Mouse (Mus musculus): ENCODE results near the gene Ppox. TPM values are rescaled to one million over a fixed set of nuclear protein-coding genes. Genes with fewer than 3 reads are reported as not detected.
"Not testable (repeated sequence)": the region's sequence is repeated elsewhere in the genome, so short reads cannot be mapped to it uniquely, and the experiment has no call there.

The Ppox gene
- polyA plus RNA-seq, 1 experiment from 2014 or later, result 65.0 TPM

DNA sequence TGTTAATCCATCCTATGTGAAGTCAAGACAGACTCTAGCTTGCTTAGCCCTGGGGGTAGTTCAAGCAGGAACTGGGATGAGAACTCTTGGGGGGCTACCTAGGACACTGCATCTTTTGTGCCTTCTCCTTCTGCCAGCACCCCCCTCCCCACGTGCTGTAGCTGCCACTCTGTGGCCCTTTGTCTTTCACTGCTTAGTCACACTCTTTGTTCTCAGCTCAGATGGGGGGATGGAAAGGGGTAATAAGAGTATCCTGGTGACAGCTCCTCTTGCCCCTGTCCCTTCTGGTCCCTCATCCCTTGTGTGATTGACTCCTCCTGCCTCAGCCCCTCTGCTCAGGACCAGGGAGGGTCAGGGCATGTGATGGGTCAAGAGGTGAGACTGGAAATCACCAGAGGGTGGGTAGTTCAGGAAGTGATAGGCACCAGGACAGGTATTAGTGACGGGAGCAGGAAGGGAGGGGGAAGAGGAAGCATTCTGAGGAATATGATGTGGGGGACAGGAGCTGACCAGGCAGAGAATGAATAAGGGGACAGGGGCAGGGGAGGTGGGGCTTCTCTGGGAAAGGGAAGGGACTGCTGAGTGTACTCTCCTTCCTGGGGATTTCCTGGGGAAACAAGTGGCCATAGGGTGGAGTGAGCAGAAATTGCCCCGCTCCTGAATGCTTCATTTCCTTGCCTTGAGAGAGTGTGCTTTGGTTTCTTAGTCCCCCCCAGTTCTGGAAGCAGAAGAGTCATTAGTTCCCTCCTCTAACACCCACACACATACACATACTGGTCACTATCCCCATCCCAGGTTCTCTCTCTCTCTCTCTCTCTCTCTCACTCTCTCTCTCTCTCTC lies 32.4 kb downstream of the Ppox start:
- ATAC-seq (ENCODE audit: insufficient number of reproducible peaks, low FRiP score, low TSS enrichment, low read depth) (no peak), DNase-seq (ENCODE audit: low spot score) (no peak)
- Histone ChIP-seq H3K9me3 (ENCODE audit: control insufficient read depth, low read length) (no peaks in the 10 kb centered on the region), H3K27me3 (ENCODE audit: control insufficient read depth, insufficient read depth, low read length) (no peaks in the 10 kb centered on the region), H3K36me3 (ENCODE audit: control insufficient read depth, insufficient read depth, low read length) (peaks cover 4% of the 10 kb centered on the region; the same call in 1 of the 2 replicates), H3K4me1 (ENCODE audit: control insufficient read depth, insufficient read depth, low read length) (peaks cover 35% of the 10 kb centered on the region), H3K27ac (replicated peaks; ENCODE audit: low read depth, low read length) (peak overlapping the region; percentile 74), H3K4me2 (ENCODE audit: low read depth, severe bottlenecking) (no peak overlapping the region), H3K4me3 (ENCODE audit: low read depth, low read length) (no peak overlapping the region), H3K9ac (ENCODE audit: low read length) (peak overlapping the region; percentile 30; the same call in 1 of the 2 replicates)
- 33% methylated on average over 3 of the region's 3 CpGs for WGBS

DNA sequence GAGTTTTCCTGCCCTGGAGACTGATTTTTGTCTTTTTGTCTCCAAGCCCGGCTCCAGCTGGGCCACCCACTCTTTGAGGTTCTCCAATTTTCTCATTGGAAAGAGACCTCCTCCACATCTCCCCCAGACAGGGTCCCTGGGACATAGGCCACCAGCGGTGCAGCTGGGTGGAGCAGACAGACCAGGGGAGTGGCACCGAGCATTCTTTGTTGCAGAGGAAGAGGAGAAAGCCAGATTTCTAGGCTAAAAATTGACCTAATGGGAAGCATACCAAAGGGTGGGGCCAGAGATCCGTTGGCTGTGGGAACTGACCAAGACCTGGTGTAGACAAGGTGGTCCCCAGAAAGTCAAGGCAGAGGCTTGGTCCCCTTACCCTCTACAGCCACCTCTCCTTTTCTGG lies 33.1 kb downstream of the Ppox start:
- peaks cover 4% of the 10 kb centered on the region; the same call in 1 of the 2 replicates for H3K36me3 ChIP-seq (ENCODE audit: control insufficient read depth, insufficient read depth, low read length)
- H3K4me3 ChIP-seq (ENCODE audit: low read depth, low read length), result peak overlapping the region; percentile 75; the same call in 1 of the 2 replicates
- H3K4me1 ChIP-seq (ENCODE audit: control insufficient read depth, insufficient read depth, low read length), result peaks cover 35% of the 10 kb centered on the region
- H3K9me3 ChIP-seq (ENCODE audit: control insufficient read depth, low read length), result no peaks in the 10 kb centered on the region
- DNase-seq (ENCODE audit: low spot score) (no peak), ATAC-seq (ENCODE audit: insufficient number of reproducible peaks, low FRiP score, low TSS enrichment, low read depth) (no peak)
- peak overlapping the region; percentile 30; the same call in 1 of the 2 replicates for H3K9ac ChIP-seq (ENCODE audit: low read length)
- WGBS, result 37% methylated on average over 4 of the region's 4 CpGs
- H3K27me3 ChIP-seq (ENCODE audit: control insufficient read depth, insufficient read depth, low read length), result no peaks in the 10 kb centered on the region
- H3K4me2 ChIP-seq (ENCODE audit: low read depth, severe bottlenecking), result peak overlapping the region; percentile 56
- peak overlapping the region; percentile 74 for H3K27ac ChIP-seq (replicated peaks; ENCODE audit: low read depth, low read length)

- no peak for ATAC-seq (ENCODE audit: insufficient number of reproducible peaks, low FRiP score, low TSS enrichment, low read depth)
Measured at GRCm38 (mm10) chr1:171247453-171247841, 33.5 kb downstream of the Ppox start.

DNA sequence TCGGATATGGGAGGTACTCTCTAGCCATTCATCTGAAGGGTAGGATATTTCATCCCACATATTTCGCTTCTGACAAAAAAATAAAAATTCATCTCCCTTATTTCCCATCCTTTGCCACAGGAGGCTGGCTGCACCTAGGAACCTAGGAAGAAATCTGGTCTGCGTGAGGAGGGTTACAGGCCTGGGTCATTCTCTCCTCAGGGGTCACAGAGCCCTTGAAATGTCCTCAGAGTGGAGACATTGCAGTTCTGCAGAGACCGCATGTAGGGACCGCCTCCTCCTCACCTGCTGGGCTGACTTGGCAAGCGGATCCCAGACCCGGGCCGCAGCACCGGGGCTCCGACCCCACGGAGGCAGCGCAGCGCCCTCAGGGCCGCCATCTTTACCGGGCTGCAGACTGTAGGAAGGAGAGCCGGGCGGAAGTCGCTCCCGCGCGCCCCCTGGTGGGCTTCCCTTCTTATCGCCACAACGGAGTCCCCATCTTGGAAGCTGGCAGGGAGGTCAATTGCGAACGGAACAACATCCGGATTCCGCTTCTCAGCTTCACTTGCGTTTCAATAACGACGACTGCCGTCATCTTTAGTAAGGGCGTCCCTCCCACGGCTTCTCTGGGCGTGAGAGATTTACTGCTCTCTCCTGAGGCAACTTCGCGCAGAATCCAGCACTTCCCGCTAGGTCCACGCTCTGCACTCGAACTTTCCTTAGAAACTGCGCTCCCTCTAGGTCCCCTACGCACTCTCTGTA lies 34.1 kb downstream of the Ppox start:
- Histone ChIP-seq H3K27ac (replicated peaks; ENCODE audit: low read depth, low read length) (peak overlapping the region; percentile 74), H3K36me3 (ENCODE audit: control insufficient read depth, insufficient read depth, low read length) (peaks cover 6% of the 10 kb centered on the region; the same call in 1 of the 2 replicates), H3K4me1 (ENCODE audit: control insufficient read depth, insufficient read depth, low read length) (peaks cover 27% of the 10 kb centered on the region), H3K4me2 (ENCODE audit: low read depth, severe bottlenecking) (peak overlapping the region; percentile 69), H3K27me3 (ENCODE audit: control insufficient read depth, insufficient read depth, low read length) (no peaks in the 10 kb centered on the region), H3K9ac (ENCODE audit: low read length) (peak overlapping the region; percentile 88), H3K4me3 (ENCODE audit: low read depth, low read length) (peak overlapping the region; percentile 75), H3K9me3 (ENCODE audit: control insufficient read depth, low read length) (no peaks in the 10 kb centered on the region)
- ATAC-seq (ENCODE audit: insufficient number of reproducible peaks, low FRiP score, low TSS enrichment, low read depth) (peak; percentile 88), DNase-seq (ENCODE audit: low spot score) (peak; percentile 98)
- under 1% methylated on average over 41 of the region's 41 CpGs for WGBS

More at GRCm38 (mm10) chr1:171247453-171247841, 33.5 kb downstream of the Ppox start:
- H3K4me1 ChIP-seq (ENCODE audit: control insufficient read depth, insufficient read depth, low read length), result peaks cover 31% of the 10 kb centered on the region
- peak overlapping the region; percentile 51 for H3K9ac ChIP-seq (ENCODE audit: low read length)
- 9% methylated on average over 13 of the region's 13 CpGs for WGBS
- DNase-seq (ENCODE audit: low spot score), result no peak
- peak overlapping the region; percentile 74 for H3K27ac ChIP-seq (replicated peaks; ENCODE audit: low read depth, low read length)
- H3K36me3 ChIP-seq (ENCODE audit: control insufficient read depth, insufficient read depth, low read length), result peaks cover 6% of the 10 kb centered on the region; the same call in 1 of the 2 replicates
- H3K4me3 ChIP-seq (ENCODE audit: low read depth, low read length), result peak overlapping the region; percentile 75
- H3K9me3 ChIP-seq (ENCODE audit: control insufficient read depth, low read length), result no peaks in the 10 kb centered on the region
- no peaks in the 10 kb centered on the region for H3K27me3 ChIP-seq (ENCODE audit: control insufficient read depth, insufficient read depth, low read length)
- peak overlapping the region; percentile 56 for H3K4me2 ChIP-seq (ENCODE audit: low read depth, severe bottlenecking)

- Histone ChIP-seq H3K4me2 (ENCODE audit: low read depth, severe bottlenecking) (no peak overlapping the region; the same call in 1 of the 2 replicates), H3K9ac (ENCODE audit: low read length) (no peak overlapping the region), H3K4me1 (ENCODE audit: control insufficient read depth, insufficient read depth, low read length) (peaks cover 15% of the 10 kb centered on the region), H3K36me3 (ENCODE audit: control insufficient read depth, insufficient read depth, low read length) (peaks cover 11% of the 10 kb centered on the region), H3K9me3 (ENCODE audit: control insufficient read depth, low read length) (no peaks in the 10 kb centered on the region), H3K4me3 (ENCODE audit: low read depth, low read length) (no peak overlapping the region), H3K27me3 (ENCODE audit: control insufficient read depth, insufficient read depth, low read length) (no peaks in the 10 kb centered on the region), H3K27ac (replicated peaks; ENCODE audit: low read depth, low read length) (no peak overlapping the region)
- no peak for DNase-seq (ENCODE audit: low spot score)
- WGBS, result 88% methylated on average over 8 of the region's 8 CpGs
- ATAC-seq (ENCODE audit: insufficient number of reproducible peaks, low FRiP score, low TSS enrichment, low read depth), result no peak
Measured at GRCm38 (mm10) chr1:171245353-171245752, 35.6 kb downstream of the Ppox start.

DNA sequence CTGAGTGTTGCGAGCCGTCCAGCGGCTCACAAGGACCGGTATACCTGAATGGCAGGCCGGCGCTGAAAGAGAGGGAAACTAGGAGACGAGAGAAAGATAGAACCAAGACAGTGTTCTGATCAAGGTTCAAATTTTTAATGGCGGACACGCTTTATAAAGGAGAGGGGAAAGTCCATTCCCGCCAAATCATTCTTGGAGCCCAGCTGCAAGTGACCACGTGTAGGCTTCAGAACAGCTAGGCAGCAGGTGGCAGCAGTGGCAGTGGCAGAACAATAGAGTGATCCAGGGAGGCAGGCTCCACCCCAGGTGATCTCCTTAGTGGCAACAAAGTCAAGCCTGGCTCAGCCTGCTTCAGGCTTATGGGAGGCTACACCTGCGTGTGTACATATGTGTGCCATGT lies 39.0 kb downstream of the Ppox start:
- H3K4me3 ChIP-seq (ENCODE audit: low read depth, low read length); H3K9ac ChIP-seq (ENCODE audit: low read length); H3K27ac ChIP-seq (replicated peaks; ENCODE audit: low read depth, low read length); H3K9me3 ChIP-seq (ENCODE audit: control insufficient read depth, low read length); ATAC-seq (ENCODE audit: insufficient number of reproducible peaks, low FRiP score, low TSS enrichment, low read depth); H3K4me1 ChIP-seq (ENCODE audit: control insufficient read depth, insufficient read depth, low read length); H3K27me3 ChIP-seq (ENCODE audit: control insufficient read depth, insufficient read depth, low read length); DNase-seq (ENCODE audit: low spot score); H3K4me2 ChIP-seq (ENCODE audit: low read depth, severe bottlenecking): not testable (repeated sequence)
- H3K36me3 ChIP-seq (ENCODE audit: control insufficient read depth, insufficient read depth, low read length), result peaks cover 28% of the 10 kb centered on the region
- WGBS, result 86% methylated on average over 12 of the region's 12 CpGs

GRCm38 (mm10) chr1:171240911-171241310 lies 40.1 kb downstream of the Ppox start:
- Histone ChIP-seq H3K9me3 (ENCODE audit: control insufficient read depth, low read length) (no peaks in the 10 kb centered on the region), H3K27me3 (ENCODE audit: control insufficient read depth, insufficient read depth, low read length) (no peaks in the 10 kb centered on the region), H3K4me2 (ENCODE audit: low read depth, severe bottlenecking) (no peak overlapping the region), H3K9ac (ENCODE audit: low read length) (no peak overlapping the region), H3K4me3 (ENCODE audit: low read depth, low read length) (no peak overlapping the region), H3K27ac (replicated peaks; ENCODE audit: low read depth, low read length) (no peak overlapping the region), H3K4me1 (ENCODE audit: control insufficient read depth, insufficient read depth, low read length) (peaks cover 3% of the 10 kb centered on the region; the same call in 1 of the 2 replicates), H3K36me3 (ENCODE audit: control insufficient read depth, insufficient read depth, low read length) (peaks cover 32% of the 10 kb centered on the region)
- no peak for DNase-seq (ENCODE audit: low spot score)
- ATAC-seq (ENCODE audit: insufficient number of reproducible peaks, low FRiP score, low TSS enrichment, low read depth), result no peak
- WGBS, result 93% methylated on average over 10 of the region's 10 CpGs

DNA sequence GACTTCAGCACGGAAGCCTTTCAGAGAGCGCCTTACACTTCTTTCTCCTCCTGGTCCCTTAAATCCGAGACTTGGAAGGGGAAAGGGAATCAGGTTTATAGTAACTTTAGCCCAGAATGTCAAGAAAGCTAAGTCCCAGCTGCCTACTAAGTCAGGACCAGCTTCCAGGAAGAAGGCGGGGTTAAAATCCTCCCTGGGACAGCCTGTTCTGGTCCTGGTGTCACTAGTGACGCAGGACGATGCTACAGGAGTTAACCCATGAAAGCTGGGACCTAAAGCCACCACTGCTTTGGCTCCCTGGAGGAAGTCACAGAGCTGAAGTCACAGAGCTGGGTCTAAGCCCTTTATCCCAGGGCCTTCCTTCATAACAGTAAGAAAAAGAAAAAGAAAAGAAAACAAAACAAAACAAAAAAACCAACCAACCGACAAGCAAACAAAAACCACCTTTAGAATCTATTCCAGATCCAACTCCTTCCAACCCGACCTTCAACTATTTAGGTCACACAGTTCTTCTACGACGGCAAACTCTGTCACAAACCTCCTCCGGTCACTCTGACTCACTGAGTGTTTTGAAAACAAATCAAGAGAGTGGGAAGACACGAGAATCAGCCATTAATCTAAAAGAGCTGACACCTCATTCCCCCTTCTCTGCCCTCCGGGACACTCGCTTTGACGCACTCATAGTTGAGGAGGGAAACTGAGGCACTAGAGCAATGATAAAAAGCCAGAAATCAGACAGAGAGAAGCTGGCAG lies 40.8 kb downstream of the Ppox start:
- ATAC-seq (ENCODE audit: insufficient number of reproducible peaks, low FRiP score, low TSS enrichment, low read depth), result no peak
- Histone ChIP-seq H3K36me3 (ENCODE audit: control insufficient read depth, insufficient read depth, low read length) (peaks cover 36% of the 10 kb centered on the region), H3K27ac (replicated peaks; ENCODE audit: low read depth, low read length) (no peak overlapping the region), H3K4me1 (ENCODE audit: control insufficient read depth, insufficient read depth, low read length) (no peaks in the 10 kb centered on the region), H3K27me3 (ENCODE audit: control insufficient read depth, insufficient read depth, low read length) (no peaks in the 10 kb centered on the region), H3K4me2 (ENCODE audit: low read depth, severe bottlenecking) (no peak overlapping the region), H3K9me3 (ENCODE audit: control insufficient read depth, low read length) (no peaks in the 10 kb centered on the region), H3K9ac (ENCODE audit: low read length) (no peak overlapping the region), H3K4me3 (ENCODE audit: low read depth, low read length) (no peak overlapping the region)
- DNase-seq (ENCODE audit: low spot score), result no peak
- 81% methylated on average over 15 of the region's 15 CpGs for whole genome bisulfite sequencing
